Mouse (Mus musculus) cerebellum, adult 2 months (tissue): Measurements from ENCODE around the gene Nr2e1.

Source experiments
- CTCF ChIP-seq: fragments of 200-500 bp; IDR thresholded peaks from 2 replicates; pipeline ENCODE4 v1.5.1; 2011; ENCODE audit warnings: low read depth, mild to moderate bottlenecking, control low read depth, low read length, moderate library complexity, borderline replicate concordance; ENCODE audit not compliant: insufficient read depth
- POLR2A ChIP-seq: fragments of 200-500 bp; IDR thresholded peaks from 2 replicates; pipeline ENCODE4 v1.6.1; 2011; ENCODE audit warnings: low read length, control low read depth, borderline replicate concordance; ENCODE audit not compliant: insufficient read depth

GRCm38 (mm10) chr10:42522912-42523311 is 60.5 kb downstream of the Nr2e1 start:
- TF ChIP-seq POLR2A (no peak), CTCF (no peak)
